Mouse (Mus musculus): ENCODE data around the gene Nfib.

GRCm38 (mm10) chr4:82617257-82617656, 88.3 kb downstream of the Nfib start:
- TF ChIP-seq CTCF (IDR thresholded peaks at IDR 0.05; ENCODE audit: borderline replicate concordance, insufficient read depth, low read depth, low read length), result no peak
- no peak for TF ChIP-seq POLR2A (IDR thresholded peaks at IDR 0.05; ENCODE audit: borderline replicate concordance, insufficient read depth, low read length)
